Mouse (Mus musculus) midbrain, postnatal 0 days (tissue): Measurements from ENCODE around the gene Col24a1. TPM values are rescaled to one million over a fixed set of nuclear protein-coding genes. Genes with fewer than 3 reads are reported as not detected.

Experiments used
- ATAC-seq: fragments of 200-750 bp; cut with Nextera tagmentation; 2 replicates; pipeline ENCODE4 v1.8.0; 2017; ENCODE audit warnings: moderate number of reproducible peaks, mild to moderate bottlenecking, moderate TSS enrichment, moderate library complexity; ENCODE audit not compliant: low FRiP score
- DNase-seq: peaks from one replicate; pipeline ENCODE4 v3.0.0-alpha.2; 2015; ENCODE audit warnings: low spot score
- H3K27ac ChIP-seq: fragments of 300-500 bp; sonication (generic); 2 replicates; pipeline ENCODE4 v1.5.1; 2014; ENCODE audit warnings: low read depth, mild to moderate bottlenecking, low read length, mixed read lengths
- H3K27me3 ChIP-seq: fragments of 300-500 bp; sonication (generic); 2 replicates; pipeline ENCODE4 v1.6.1; 2014; ENCODE audit warnings: low read length, control low read depth, mixed read lengths; ENCODE audit not compliant: insufficient read depth
- H3K36me3 ChIP-seq: fragments of 300-500 bp; sonication (generic); 2 replicates; pipeline ENCODE4 v1.6.1; 2014; ENCODE audit warnings: low read length, control low read depth, mixed read lengths; ENCODE audit not compliant: insufficient read depth
- H3K4me1 ChIP-seq: fragments of 300-500 bp; sonication (generic); 2 replicates; pipeline ENCODE4 v1.6.1; 2014; ENCODE audit warnings: mild to moderate bottlenecking, control low read depth, antibody characterized with exemption, low read length, mixed read lengths; ENCODE audit not compliant: insufficient read depth
- H3K4me2 ChIP-seq: fragments of 300-500 bp; sonication (generic); 2 replicates; pipeline ENCODE4 v1.6.1; 2014; ENCODE audit warnings: low read depth, mild to moderate bottlenecking, low read length, mixed read lengths; ENCODE audit not compliant: poor library complexity, severe bottlenecking
- H3K4me3 ChIP-seq: fragments of 300-500 bp; sonication (generic); 2 replicates; pipeline ENCODE4 v1.5.1; 2014; ENCODE audit warnings: low read depth, mild to moderate bottlenecking, low read length, moderate library complexity
- H3K9ac ChIP-seq: fragments of 300-500 bp; sonication (generic); replicated peaks from 2 replicates; pipeline ENCODE4 v1.6.1; 2014; ENCODE audit warnings: mild to moderate bottlenecking, low read length, moderate library complexity, mixed read lengths; ENCODE audit not compliant: poor library complexity, severe bottlenecking
- H3K9me3 ChIP-seq: fragments of 300-500 bp; sonication (generic); 2 replicates; pipeline ENCODE4 v1.6.1; 2016; ENCODE audit warnings: low read length, control low read depth
- CTCF ChIP-seq: IDR thresholded peaks from 2 replicates; pipeline ENCODE4 v1.5.1; 2016; ENCODE audit warnings: antibody characterized with exemption, mild to moderate bottlenecking
- WGBS: fragments of 180-500 bp; shearing (Covaris S2); extraction: QIAGEN DNeasy Blood & Tissue Kit; methylation state at CpG from one replicate; pipeline ENCODE4 v1.1.7; 2014; 5-methylcytosine and 5-hydroxymethylcytosine counted together
- polyA plus RNA-seq: library from polyadenylated mRNA; unstranded; fragments of >200 nt; fragmentation: Nextera tagmentation; extraction: Ambion mirVana; gene quantifications from 2 replicates; pipeline ENCODE4 v1.2.1, GENCODE M21; 2015
- total RNA-seq: library from RNA; depleted of rRNA; stranded (reverse); fragments of >200 nt; gene quantifications from 2 replicates; pipeline ENCODE4 v1.2.3, GENCODE M21; 2014

The Col24a1 gene
- total and polyA plus RNA-seq, 2 experiments from 2014 or later: 0.47 to 1.1 TPM

DNA sequence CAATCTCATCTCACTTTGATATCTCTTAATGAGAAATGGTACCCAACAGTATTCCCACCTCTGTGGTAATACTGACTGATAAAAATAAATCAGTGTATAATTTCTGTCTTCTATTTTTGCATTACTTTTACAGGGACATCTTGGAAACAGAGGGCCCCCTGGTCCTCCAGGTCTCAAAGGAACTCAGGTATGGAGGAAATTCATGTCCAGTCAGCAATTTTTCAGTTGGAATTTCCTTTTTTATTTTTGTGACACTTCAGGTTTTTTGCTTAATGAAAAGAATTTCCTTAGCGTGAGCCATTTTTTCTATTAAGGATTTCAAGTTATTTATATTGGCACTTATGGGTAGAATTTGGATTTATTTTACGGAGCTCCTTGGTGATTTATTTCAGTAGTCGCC is 106.9 kb downstream of the Col24a1 start:
- no peak for ATAC-seq
- WGBS: 98% methylated on average over 3 of the region's 3 CpGs

DNA sequence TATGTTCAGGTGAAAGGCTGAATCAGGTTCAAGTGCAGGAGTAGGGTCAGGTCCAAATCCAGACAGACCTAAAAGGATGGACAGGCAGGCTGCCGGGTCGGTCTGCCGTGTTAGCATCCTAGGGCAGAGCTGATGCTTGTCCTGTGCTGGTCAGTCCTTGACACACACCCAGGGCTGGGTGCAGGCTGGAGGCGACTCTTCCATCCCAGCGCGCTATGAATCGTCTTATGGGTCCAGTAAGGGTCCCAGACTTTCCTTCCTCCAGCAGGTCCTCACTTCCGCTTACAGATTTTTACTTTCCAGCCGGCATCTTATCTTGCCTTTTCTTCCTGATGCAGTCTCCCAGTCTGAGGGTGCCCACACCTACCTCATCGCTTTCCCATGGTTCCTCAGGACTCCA is 110.0 kb downstream of the Col24a1 start:
- Histone ChIP-seq H3K27ac (no peak overlapping the region), H3K4me3 (peak overlapping the region; percentile 25), H3K4me2 (peak overlapping the region; percentile 48), H3K9me3 (no peaks in the 10 kb centered on the region), H3K36me3 (no peaks in the 10 kb centered on the region), H3K4me1 (no peaks in the 10 kb centered on the region), H3K9ac (no peak overlapping the region), H3K27me3 (no peaks in the 10 kb centered on the region)
- 86% methylated on average over 10 of the region's 10 CpGs for WGBS
- no peak for TF ChIP-seq CTCF
- ATAC-seq (no peak), DNase-seq (no peak)

More for the DNA sequence above, 106.9 kb downstream of the Col24a1 start:
- H3K4me3 ChIP-seq: no peak overlapping the region
- no peak overlapping the region for H3K9ac ChIP-seq
- no peaks in the 10 kb centered on the region for H3K36me3 ChIP-seq
- DNase-seq: no peak
- no peak for TF ChIP-seq CTCF
- no peaks in the 10 kb centered on the region for H3K27me3 ChIP-seq
- H3K4me1 ChIP-seq: no peaks in the 10 kb centered on the region
- no peak overlapping the region for H3K4me2 ChIP-seq
- no peaks in the 10 kb centered on the region for H3K9me3 ChIP-seq
- no peak overlapping the region for H3K27ac ChIP-seq

DNA sequence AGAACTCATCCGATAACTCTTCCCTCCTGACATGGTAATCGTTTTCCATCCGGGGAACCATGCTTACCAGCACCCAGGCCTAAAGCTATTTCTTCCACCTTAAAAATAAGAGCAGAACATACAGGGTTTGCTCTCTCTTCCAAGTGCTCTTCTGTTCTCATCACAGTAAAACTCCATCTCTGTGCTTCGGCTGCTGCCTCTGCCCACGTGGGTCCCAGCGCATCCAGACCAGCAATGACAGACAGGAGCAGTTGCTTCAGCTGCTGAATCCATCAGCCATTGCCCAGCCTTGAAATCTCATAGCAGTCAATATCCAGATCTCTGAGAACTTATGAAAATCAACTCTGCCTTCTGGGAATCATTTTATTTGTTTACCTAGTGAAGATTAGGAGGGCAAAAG is 110.7 kb downstream of the Col24a1 start:
- DNase-seq (no peak), ATAC-seq (no peak)
- H3K4me2 ChIP-seq: peak overlapping the region; percentile 48
- WGBS: 45% methylated on average over 6 of the region's 6 CpGs
- TF ChIP-seq CTCF: no peak
- peak overlapping the region; percentile 25 for H3K4me3 ChIP-seq
- H3K36me3 ChIP-seq: no peaks in the 10 kb centered on the region
- no peak overlapping the region for H3K27ac ChIP-seq
- H3K4me1 ChIP-seq: no peaks in the 10 kb centered on the region
- H3K9me3 ChIP-seq: no peaks in the 10 kb centered on the region
- H3K9ac ChIP-seq: 0 out of 2 replicates have a peak overlapping the region, but pooled peaks have one; percentile 19
- no peaks in the 10 kb centered on the region for H3K27me3 ChIP-seq

DNA sequence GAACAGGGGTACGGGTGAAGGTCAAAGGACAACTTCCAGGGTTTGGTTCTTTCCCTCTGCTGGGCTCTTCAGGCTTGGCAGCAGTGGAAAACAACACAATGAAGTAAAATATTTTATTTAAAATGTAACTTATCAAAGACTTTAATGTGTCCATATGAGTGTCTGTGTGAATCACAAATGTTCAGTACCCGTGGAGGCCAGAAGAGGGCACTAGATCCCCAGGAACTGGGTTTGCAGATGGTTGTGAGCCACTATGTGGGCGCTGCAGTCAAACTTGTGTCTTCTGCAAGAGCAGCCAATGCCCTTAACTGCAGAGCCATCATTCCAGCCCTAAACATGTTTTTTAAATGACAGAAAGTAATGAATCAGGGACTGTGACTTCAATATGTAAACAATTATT is 115.8 kb downstream of the Col24a1 start:
- peak; percentile 51 for TF ChIP-seq CTCF
- H3K4me3 ChIP-seq: no peak overlapping the region
- H3K4me1 ChIP-seq: no peaks in the 10 kb centered on the region
- no peaks in the 10 kb centered on the region for H3K27me3 ChIP-seq
- no peak overlapping the region for H3K27ac ChIP-seq
- ATAC-seq (no peak), DNase-seq (no peak)
- no peaks in the 10 kb centered on the region for H3K9me3 ChIP-seq
- 73% methylated on average over 3 of the region's 3 CpGs for WGBS
- H3K36me3 ChIP-seq: no peaks in the 10 kb centered on the region
- H3K4me2 ChIP-seq: no peak overlapping the region
- no peak overlapping the region for H3K9ac ChIP-seq

DNA sequence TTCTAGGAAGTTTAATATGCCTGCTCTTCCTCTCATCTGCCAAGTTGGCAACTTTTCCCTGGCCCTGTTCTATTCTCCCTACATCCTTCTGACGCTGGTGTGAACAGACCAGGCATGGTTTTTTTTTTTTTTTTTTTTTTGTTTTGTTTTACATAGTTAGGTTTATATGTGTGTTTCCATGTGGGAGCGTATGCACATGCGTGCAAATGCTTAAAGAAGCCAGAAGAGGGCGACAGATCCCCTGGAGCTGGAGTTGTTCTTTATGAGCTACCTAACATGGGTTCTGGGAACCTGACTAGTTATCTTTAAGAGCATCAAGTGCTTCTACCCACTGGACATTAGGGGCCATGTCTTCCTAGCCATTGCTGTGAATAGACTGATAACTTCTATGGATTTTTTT is 119.9 kb downstream of the Col24a1 start:
- H3K4me2 ChIP-seq: no peak overlapping the region
- H3K27ac ChIP-seq: no peak overlapping the region
- no peaks in the 10 kb centered on the region for H3K27me3 ChIP-seq
- no peak for ATAC-seq
- H3K9me3 ChIP-seq: no peaks in the 10 kb centered on the region
- DNase-seq: no peak
- H3K4me1 ChIP-seq: no peaks in the 10 kb centered on the region
- H3K9ac ChIP-seq: no peak overlapping the region
- peak; percentile 33; the same call in 1 of the 2 replicates for TF ChIP-seq CTCF
- H3K4me3 ChIP-seq: no peak overlapping the region
- H3K36me3 ChIP-seq: no peaks in the 10 kb centered on the region
- WGBS: 39% methylated on average over 4 of the region's 4 CpGs

DNA sequence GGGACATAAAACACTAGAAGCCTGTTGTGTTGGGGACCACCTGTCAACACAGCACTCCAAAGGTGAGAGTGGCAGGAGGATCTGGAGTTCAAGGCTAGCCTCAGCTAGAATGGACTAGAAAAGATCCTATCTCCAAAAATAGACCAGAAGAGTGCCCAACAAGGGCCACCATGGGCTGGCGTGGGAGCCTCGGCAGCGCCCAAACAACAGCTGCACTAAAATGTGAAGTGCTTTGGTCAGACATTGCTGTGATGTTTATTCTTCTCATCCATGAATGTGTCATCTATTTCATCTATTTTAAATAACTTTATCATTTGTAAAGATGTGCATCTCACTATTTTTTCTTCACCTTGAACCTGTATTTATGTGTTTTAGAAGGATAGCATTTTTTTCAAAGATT is 122.1 kb downstream of the Col24a1 start:
- WGBS: 94% methylated on average over 3 of the region's 3 CpGs
- Histone ChIP-seq H3K27me3 (no peaks in the 10 kb centered on the region), H3K27ac (no peak overlapping the region), H3K9ac (no peak overlapping the region), H3K4me3 (no peak overlapping the region), H3K9me3 (no peaks in the 10 kb centered on the region), H3K4me2 (no peak overlapping the region), H3K4me1 (no peaks in the 10 kb centered on the region), H3K36me3 (no peaks in the 10 kb centered on the region)
- ATAC-seq: no peak
- no peak for DNase-seq
- no peak for TF ChIP-seq CTCF
